Mouse (Mus musculus) cerebellum, postnatal 36 days (tissue): ENCODE data around the gene Smarca2.

Source experiments
- DNase-seq, 2 experiments: peaks; one replicate each; pipeline ENCODE4 v3.0.0; 2021 to 2022; ENCODE audit warnings: mixed read lengths in 2 of 2

The Smarca2 gene

GRCm38 (mm10) chr19:26790386-26791346 lies 185.8 kb downstream of the Smarca2 start:
- DNase-seq, result no peak

GRCm38 (mm10) chr19:26794315-26794714 lies 189.5 kb downstream of the Smarca2 start:
- DNase-seq, result peak in 1 of 2 experiments; percentile 17

- no peak for DNase-seq
Observed at GRCm38 (mm10) chr19:26796006-26796405, 191.2 kb downstream of the Smarca2 start.

GRCm38 (mm10) chr19:26804401-26804800 lies 199.6 kb downstream of the Smarca2 start:
- DNase-seq, result no peak

GRCm38 (mm10) chr19:26814629-26815028 lies 209.8 kb downstream of the Smarca2 start:
- peak; percentile 10 to 28 for DNase-seq

- no peak for DNase-seq
Observed at GRCm38 (mm10) chr19:26817901-26818300, 213.1 kb downstream of the Smarca2 start.
